Mouse (Mus musculus): ENCODE measurements around the gene Nedd4.

DNA sequence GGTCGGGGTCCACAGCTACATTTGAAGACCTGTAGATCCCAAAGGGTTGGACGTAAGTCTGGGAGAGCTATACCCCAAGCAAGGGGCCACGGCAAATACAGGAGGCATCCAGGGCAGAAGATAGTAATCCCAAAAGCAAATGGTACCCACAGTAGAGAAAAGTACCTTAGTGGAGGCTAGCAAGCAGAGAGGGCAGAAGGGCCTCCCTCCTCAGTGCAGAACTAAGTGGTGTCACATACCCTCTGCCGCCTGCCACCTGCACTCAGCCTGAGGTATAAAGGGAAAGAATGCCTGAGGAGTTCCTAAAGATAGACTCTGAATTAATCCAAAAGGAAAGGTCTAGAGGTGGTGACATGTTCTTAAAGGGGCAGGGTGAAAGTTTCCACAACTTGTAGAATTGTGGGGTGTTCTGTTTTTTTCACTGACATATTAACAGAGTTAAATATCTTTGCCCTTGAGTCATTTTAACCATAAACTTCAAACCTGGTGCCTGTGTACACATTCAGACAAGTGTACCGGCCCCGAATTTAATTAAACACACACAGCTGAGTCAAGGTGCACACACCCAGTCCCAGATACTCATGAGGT lies 21.0 kb upstream of the Nedd4 start:
- TF ChIP-seq CTCF (IDR thresholded peaks at IDR 0.05; ENCODE audit: control insufficient read depth, insufficient read depth, insufficient replicate concordance, low read depth, low read length): no peak
- TF ChIP-seq POLR2A (IDR thresholded peaks at IDR 0.05; ENCODE audit: control insufficient read depth, low read depth, low read length): no peak
